Mouse (Mus musculus) retina, adult 2 months (tissue): ENCODE measurements around the gene Cdh13.

Source experiments
- DNase-seq: peaks from one replicate; pipeline ENCODE4 v3.0.0-alpha.2; 2012; ENCODE audit warnings: low read depth, low spot score

The Cdh13 gene

GRCm38 (mm10) chr8:118565186-118565585 lies 281.7 kb downstream of the Cdh13 start:
- no peak for DNase-seq

- no peak for DNase-seq
Measured at GRCm38 (mm10) chr8:118565887-118566747, 282.6 kb downstream of the Cdh13 start.

- no peak for DNase-seq
Measured at GRCm38 (mm10) chr8:118569366-118569765, 285.8 kb downstream of the Cdh13 start.

- DNase-seq, result no peak
Measured at GRCm38 (mm10) chr8:118581256-118581655, 297.7 kb downstream of the Cdh13 start.

- DNase-seq, result no peak
Measured at GRCm38 (mm10) chr8:118582185-118582584, 298.7 kb downstream of the Cdh13 start.

GRCm38 (mm10) chr8:118587981-118588380 lies 304.4 kb downstream of the Cdh13 start:
- no peak for DNase-seq

- DNase-seq, result no peak
Measured at GRCm38 (mm10) chr8:118596816-118597215, 313.3 kb downstream of the Cdh13 start.

- no peak for DNase-seq
Measured at GRCm38 (mm10) chr8:118601376-118601775, 317.8 kb downstream of the Cdh13 start.

- DNase-seq, result no peak
Measured at GRCm38 (mm10) chr8:118602074-118602473, 318.5 kb downstream of the Cdh13 start.

GRCm38 (mm10) chr8:118611551-118611950 lies 328.0 kb downstream of the Cdh13 start:
- DNase-seq, result no peak

- no peak for DNase-seq
Measured at GRCm38 (mm10) chr8:118618195-118618594, 334.7 kb downstream of the Cdh13 start.

- DNase-seq, result no peak
Measured at GRCm38 (mm10) chr8:118626425-118626824, 342.9 kb downstream of the Cdh13 start.

GRCm38 (mm10) chr8:118627737-118628136 lies 344.2 kb downstream of the Cdh13 start:
- DNase-seq, result no peak

GRCm38 (mm10) chr8:118628702-118629101 lies 345.2 kb downstream of the Cdh13 start:
- DNase-seq, result no peak

- DNase-seq, result no peak
Measured at GRCm38 (mm10) chr8:118635296-118636060, 351.9 kb downstream of the Cdh13 start.

- DNase-seq, result no peak
Measured at GRCm38 (mm10) chr8:118639606-118640005, 356.1 kb downstream of the Cdh13 start.

- DNase-seq, result no peak
Measured at GRCm38 (mm10) chr8:118641799-118642198, 358.3 kb downstream of the Cdh13 start.

- no peak for DNase-seq
Measured at GRCm38 (mm10) chr8:118648801-118649537, 365.4 kb downstream of the Cdh13 start.

GRCm38 (mm10) chr8:118649981-118650380 lies 366.4 kb downstream of the Cdh13 start:
- no peak for DNase-seq

- DNase-seq, result no peak
Measured at GRCm38 (mm10) chr8:118662001-118662829, 378.7 kb downstream of the Cdh13 start.

- no peak for DNase-seq
Measured at GRCm38 (mm10) chr8:118665081-118665480, 381.5 kb downstream of the Cdh13 start.
